In the genomic region with DNA sequence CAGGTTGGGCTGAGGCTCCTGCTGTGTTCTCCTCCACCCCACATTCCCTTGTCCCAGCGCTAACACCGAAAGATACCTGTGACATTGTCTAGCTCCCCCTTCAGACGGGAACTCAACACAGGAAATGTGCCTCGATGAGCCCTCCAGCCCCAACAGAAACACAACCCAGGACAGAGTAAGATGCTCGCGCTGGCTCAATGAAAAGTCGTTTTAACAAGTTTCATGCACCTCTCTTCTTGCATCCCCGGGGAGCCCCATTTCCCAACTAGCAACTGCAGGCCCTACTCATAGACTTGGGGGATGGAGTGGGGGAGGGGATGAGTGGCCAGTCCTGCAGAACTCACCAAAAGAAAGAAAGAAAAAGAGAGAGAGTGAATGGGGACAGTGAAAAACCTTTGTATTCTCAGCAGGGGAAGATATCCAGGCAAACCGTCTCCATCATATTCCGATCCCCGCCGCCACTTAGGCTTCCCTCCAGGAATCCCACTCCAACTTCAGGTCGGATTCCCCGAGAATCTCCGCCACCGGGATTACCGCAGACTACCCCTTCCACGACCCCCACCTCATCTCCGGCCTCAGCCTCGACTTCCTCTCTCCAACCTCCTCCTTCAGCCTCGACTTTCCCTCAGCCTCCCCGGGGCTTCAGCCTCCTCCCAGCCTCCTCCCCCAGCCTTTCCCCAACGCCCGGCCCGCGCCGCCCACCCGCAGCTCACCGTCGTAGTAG, we compare ENCODE assay signal across 8 mouse cellular contexts. TPM values are rescaled to one million over a fixed set of nuclear protein-coding genes. Genes with fewer than 3 reads are reported as not detected.
DNase-seq lines count a peak whose midpoint lies in the region; ATAC-seq and TF ChIP-seq lines count a peak whose summit lies in the region.

No protein-coding gene starts in this region.

- peaks cover 26% of the 10 kb centered on the region for H3K36me3 ChIP-seq in embryonic facial prominence, embryonic 14.5 days (ENCODE audit: control insufficient read depth, insufficient read depth, low read length)
- H3K36me3 ChIP-seq in hindbrain, postnatal 0 days (ENCODE audit: insufficient read depth, low read length) = no peaks in the 10 kb centered on the region
- H3K36me3 ChIP-seq in liver, postnatal 0 days (replicated peaks; ENCODE audit: insufficient read depth, low read length) = peaks cover 8% of the 10 kb centered on the region; the same call in 1 of the 2 replicates

- H3K27ac ChIP-seq in embryonic facial prominence, embryonic 14.5 days (replicated peaks; ENCODE audit: low read depth, low read length) = peak overlapping the region; percentile 86
- H3K27ac ChIP-seq in hindbrain, postnatal 0 days = peak overlapping the region; percentile 77
- peak overlapping the region; percentile 81 for H3K27ac ChIP-seq in liver, postnatal 0 days (ENCODE audit: low read depth)

- H3K9ac ChIP-seq in embryonic facial prominence, embryonic 14.5 days (ENCODE audit: low read depth, low read length) = peak overlapping the region; percentile 88
- H3K9ac ChIP-seq in hindbrain, postnatal 0 days (replicated peaks; ENCODE audit: low read length) = peak overlapping the region; percentile 68
- peak overlapping the region; percentile 94 for H3K9ac ChIP-seq in liver, postnatal 0 days (replicated peaks)

- peak; percentile 16 for DNase-seq in kidney, adult 11 months
- no peak for DNase-seq in kidney, postnatal 10 days
- DNase-seq in adrenal gland, postnatal 10 days = peak; percentile 43
- DNase-seq in embryonic facial prominence, embryonic 14.5 days (ENCODE audit: low spot score) = peak; percentile 47
- DNase-seq in hindbrain, postnatal 0 days (ENCODE audit: low spot score) = peak; percentile 27
- DNase-seq in liver, postnatal 0 days = peak; percentile 29
- DNase-seq in spleen, adult 18-20 months = peak; percentile 11 to 37
- DNase-seq in layer of hippocampus, postnatal 36 days = no peak

- WGBS in embryonic facial prominence, embryonic 14.5 days = 1% methylated on average over 30 of the region's 30 CpGs
- under 1% methylated on average over 30 of the region's 30 CpGs for WGBS in hindbrain, postnatal 0 days
- under 1% methylated on average over 30 of the region's 30 CpGs for WGBS in liver, postnatal 0 days (ENCODE audit: insufficient replicate concordance)

- peak overlapping the region; percentile 71 for H3K4me3 ChIP-seq in embryonic facial prominence, embryonic 14.5 days (ENCODE audit: low read depth, low read length)
- H3K4me3 ChIP-seq in hindbrain, postnatal 0 days (ENCODE audit: low read length) = peak overlapping the region; percentile 81
- peak overlapping the region; percentile 98 for H3K4me3 ChIP-seq in liver, postnatal 0 days (ENCODE audit: low read depth, low read length)

- 0 out of 2 replicates have a peak, but pooled peaks cover 3% of the 10 kb centered on the region for H3K4me1 ChIP-seq in embryonic facial prominence, embryonic 14.5 days (ENCODE audit: control insufficient read depth, insufficient read depth, low read length)
- H3K4me1 ChIP-seq in hindbrain, postnatal 0 days (ENCODE audit: insufficient read depth, low read length) = peaks cover 4% of the 10 kb centered on the region; the same call in 1 of the 2 replicates
- peaks cover 17% of the 10 kb centered on the region for H3K4me1 ChIP-seq in liver, postnatal 0 days (ENCODE audit: insufficient read depth)

- TF ChIP-seq EP300 in liver, postnatal 0 days (IDR thresholded peaks at IDR 0.05; ENCODE audit: low read depth) = no peak

- no peak; the same call in 1 of the 2 replicates for ATAC-seq in embryonic facial prominence, embryonic 14.5 days (ENCODE audit: low read depth)
- ATAC-seq in hindbrain, postnatal 0 days = no peak; the same call in 1 of the 2 replicates
- no peak for ATAC-seq in liver, postnatal 0 days

- H3K27me3 ChIP-seq in embryonic facial prominence, embryonic 14.5 days (replicated peaks; ENCODE audit: control insufficient read depth, insufficient read depth, low read length) = no peaks in the 10 kb centered on the region
- H3K27me3 ChIP-seq in hindbrain, postnatal 0 days (ENCODE audit: insufficient read depth, low read length) = no peaks in the 10 kb centered on the region
- H3K27me3 ChIP-seq in liver, postnatal 0 days (ENCODE audit: insufficient read depth, low read length) = no peaks in the 10 kb centered on the region

- H3K4me2 ChIP-seq in embryonic facial prominence, embryonic 14.5 days (ENCODE audit: low read depth, low read length) = peak overlapping the region; percentile 75
- H3K4me2 ChIP-seq in hindbrain, postnatal 0 days (ENCODE audit: low read depth, low read length) = peak overlapping the region; percentile 80
- H3K4me2 ChIP-seq in liver, postnatal 0 days (ENCODE audit: low read depth, low read length) = peak overlapping the region; percentile 93

- H3K9me3 ChIP-seq in embryonic facial prominence, embryonic 14.5 days (ENCODE audit: control insufficient read depth, low read length) = no peaks in the 10 kb centered on the region
- H3K9me3 ChIP-seq in hindbrain, postnatal 0 days (ENCODE audit: low read length) = no peaks in the 10 kb centered on the region
- no peaks in the 10 kb centered on the region for H3K9me3 ChIP-seq in liver, postnatal 0 days (ENCODE audit: low read length)

- peak; percentile 28; the same call in 1 of the 2 replicates for TF ChIP-seq CTCF in hindbrain, postnatal 0 days (IDR thresholded peaks at IDR 0.05; ENCODE audit: low read depth)
- TF ChIP-seq CTCF in liver, postnatal 0 days (IDR thresholded peaks at IDR 0.05; ENCODE audit: low read depth) = peak; percentile 57

RNA-seq across cellular contexts. Expression of gene Hdac1, which starts 0.5 kb away (rescaled TPM):
- 10 to 100 TPM; 54.5 to 59.1 TPM for total RNA-seq in adrenal gland, postnatal 10 days (2021)
- polyA plus RNA-seq in embryonic facial prominence, embryonic 14.5 days (2014; fragmentation: Nextera tagmentation; extraction: Ambion mirVana) = 179 and 200 TPM in 2 replicates
- total RNA-seq in hindbrain, postnatal 0 days (2014; rRNA removed) = 20.7 and 38.0 TPM in 2 replicates
- 56.6 and 62.1 TPM in 2 replicates for polyA plus RNA-seq in hindbrain, postnatal 0 days (2015; fragmentation: Nextera tagmentation; extraction: Ambion mirVana)
- 54.9 and 59.0 TPM in 2 replicates for polyA plus RNA-seq in liver, postnatal 0 days (2015; fragmentation: Nextera tagmentation; extraction: Ambion mirVana)
- total RNA-seq in layer of hippocampus, postnatal 36 days (2021) = 10 to 100 TPM; 45.2 to 55.8 TPM

RNA-seq across cellular contexts. Expression of gene Marcksl1, which starts 28.6 kb away (rescaled TPM):
- total RNA-seq in adrenal gland, postnatal 10 days (2021) = 10 to 100 TPM; 75.3 to 85.9 TPM
- polyA plus RNA-seq in embryonic facial prominence, embryonic 14.5 days (2014; fragmentation: Nextera tagmentation; extraction: Ambion mirVana) = 488 and 603 TPM in 2 replicates
- 1,438 and 1,538 TPM in 2 replicates for total RNA-seq in hindbrain, postnatal 0 days (2014; rRNA removed)
- 1,583 and 1,620 TPM in 2 replicates for polyA plus RNA-seq in hindbrain, postnatal 0 days (2015; fragmentation: Nextera tagmentation; extraction: Ambion mirVana)
- 42.7 and 46.9 TPM in 2 replicates for polyA plus RNA-seq in liver, postnatal 0 days (2015; fragmentation: Nextera tagmentation; extraction: Ambion mirVana)
- 100 to 1,000 TPM; 105 to 115 TPM for total RNA-seq in layer of hippocampus, postnatal 36 days (2021)

RNA-seq across cellular contexts. Expression of gene Lck, which starts 31.4 kb away (rescaled TPM):
- 1 to 10 TPM; 8.1 to 9.8 TPM for total RNA-seq in adrenal gland, postnatal 10 days (2021)
- 4.7 and 6.4 TPM in 2 replicates for polyA plus RNA-seq in embryonic facial prominence, embryonic 14.5 days (2014; fragmentation: Nextera tagmentation; extraction: Ambion mirVana)
- total RNA-seq in hindbrain, postnatal 0 days (2014; rRNA removed) = 10.1 and 12.5 TPM in 2 replicates
- 12.2 and 13.0 TPM in 2 replicates for polyA plus RNA-seq in hindbrain, postnatal 0 days (2015; fragmentation: Nextera tagmentation; extraction: Ambion mirVana)
- polyA plus RNA-seq in liver, postnatal 0 days (2015; fragmentation: Nextera tagmentation; extraction: Ambion mirVana) = 3.3 and 3.4 TPM in 2 replicates
- total RNA-seq in layer of hippocampus, postnatal 36 days (2021) = 1 to 10 TPM; 2.7 to 2.8 TPM

RNA-seq across cellular contexts. Expression of gene Fam167b, which starts 36.3 kb away (rescaled TPM):
- 10 to 100 TPM; 24.4 to 28.1 TPM for total RNA-seq in adrenal gland, postnatal 10 days (2021)
- polyA plus RNA-seq in embryonic facial prominence, embryonic 14.5 days (2014; fragmentation: Nextera tagmentation; extraction: Ambion mirVana) = 6.4 and 6.9 TPM in 2 replicates
- not detected in 2 replicates for total RNA-seq in hindbrain, postnatal 0 days (2014; rRNA removed)
- 0.33 and 0.48 TPM in 2 replicates for polyA plus RNA-seq in hindbrain, postnatal 0 days (2015; fragmentation: Nextera tagmentation; extraction: Ambion mirVana)
- polyA plus RNA-seq in liver, postnatal 0 days (2015; fragmentation: Nextera tagmentation; extraction: Ambion mirVana) = 13.1 and 15.0 TPM in 2 replicates
- total RNA-seq in layer of hippocampus, postnatal 36 days (2021) = under 1 TPM in 1 of 2 experiments, not detected in 1; 0.65 TPM

RNA-seq across cellular contexts. Expression of gene Fam229a, which starts 51.0 kb away (rescaled TPM):
- total RNA-seq in adrenal gland, postnatal 10 days (2021) = not detected
- not detected in 2 replicates for polyA plus RNA-seq in embryonic facial prominence, embryonic 14.5 days (2014; fragmentation: Nextera tagmentation; extraction: Ambion mirVana)
- 3.9 TPM in 1 of 2 replicates, not detected in the other for total RNA-seq in hindbrain, postnatal 0 days (2014; rRNA removed)
- polyA plus RNA-seq in hindbrain, postnatal 0 days (2015; fragmentation: Nextera tagmentation; extraction: Ambion mirVana) = 3.0 and 3.1 TPM in 2 replicates
- 0.41 and 0.88 TPM in 2 replicates for polyA plus RNA-seq in liver, postnatal 0 days (2015; fragmentation: Nextera tagmentation; extraction: Ambion mirVana)
- total RNA-seq in layer of hippocampus, postnatal 36 days (2021) = not detected

Comparison
In these comparisons a context has a peak if more than half of its experiments do, and no peak if none do; other contexts are left out.
1. DNase-seq: peak in kidney, adult 11 months (single experiment), adrenal gland, postnatal 10 days (single experiment), embryonic facial prominence, embryonic 14.5 days (single experiment), hindbrain, postnatal 0 days (single experiment), liver, postnatal 0 days (single experiment) and spleen, adult 18-20 months (2 of 2); none in kidney, postnatal 10 days (single experiment) and layer of hippocampus, postnatal 36 days (0 of 2).
2. RNA of gene Marcksl1, which starts 28.6 kb away (total RNA-seq): 1,438 to 1,538 TPM in hindbrain, postnatal 0 days; 105 to 115 TPM in layer of hippocampus, postnatal 36 days and 75.3 to 85.9 TPM in adrenal gland, postnatal 10 days; every median in the first group is over 10 times any median in the second.
3. Peak in every context shown above with its lines, with median percentiles within 50 percentile points of each other: H3K27ac ChIP-seq, H3K4me2 ChIP-seq, H3K4me3 ChIP-seq and H3K9ac ChIP-seq.